Mouse (Mus musculus) stomach, postnatal 0 days (tissue): ENCODE results near the gene Serac1. TPM values are rescaled to one million over a fixed set of nuclear protein-coding genes. Genes with fewer than 3 reads are reported as not detected.

Experiments used
- ATAC-seq: fragments of 200-750 bp; cut with Nextera tagmentation; 2 replicates; pipeline ENCODE4 v1.8.0; 2017; ENCODE audit not compliant: low FRiP score, low TSS enrichment
- DNase-seq: peaks from one replicate; pipeline ENCODE4 v3.0.0-alpha.2; 2016; ENCODE audit warnings: low spot score
- H3K27ac ChIP-seq: fragments of 300-500 bp; sonication (generic); replicated peaks from 2 replicates; pipeline ENCODE4 v1.5.1; 2014; ENCODE audit warnings: mild to moderate bottlenecking, control low read depth
- H3K27me3 ChIP-seq: fragments of 300-500 bp; sonication (generic); 2 replicates; pipeline ENCODE4 v1.6.1; 2014; ENCODE audit warnings: low read length; ENCODE audit not compliant: control insufficient read depth, insufficient read depth
- H3K36me3 ChIP-seq: fragments of 300-500 bp; sonication (generic); 2 replicates; pipeline ENCODE4 v1.6.1; 2014; ENCODE audit warnings: low read length, mixed read lengths; ENCODE audit not compliant: control insufficient read depth, insufficient read depth
- H3K4me1 ChIP-seq: fragments of 300-500 bp; sonication (generic); replicated peaks from 2 replicates; pipeline ENCODE4 v1.6.1; 2014; ENCODE audit warnings: antibody characterized with exemption; ENCODE audit not compliant: control insufficient read depth, insufficient read depth
- H3K4me2 ChIP-seq: fragments of 300-500 bp; sonication (generic); replicated peaks from 2 replicates; pipeline ENCODE4 v1.6.1; 2014; ENCODE audit warnings: low read depth, mild to moderate bottlenecking, control low read depth, moderate library complexity
- H3K4me3 ChIP-seq: fragments of 300-500 bp; sonication (generic); 2 replicates; pipeline ENCODE4 v1.5.1; 2014; ENCODE audit warnings: low read depth, low read length, control low read depth
- H3K9ac ChIP-seq: fragments of 300-500 bp; sonication (generic); 2 replicates; pipeline ENCODE4 v1.6.1; 2014; ENCODE audit warnings: mild to moderate bottlenecking, low read length, control low read depth, mixed read lengths
- H3K9me3 ChIP-seq: fragments of 300-500 bp; sonication (generic); 2 replicates; pipeline ENCODE4 v1.6.1; 2016; ENCODE audit warnings: low read length; ENCODE audit not compliant: control insufficient read depth
- CTCF ChIP-seq: IDR thresholded peaks from 2 replicates; pipeline ENCODE4 v1.5.1; 2016; ENCODE audit warnings: antibody characterized with exemption, low read depth, mild to moderate bottlenecking, moderate library complexity
- EP300 ChIP-seq: optimal IDR thresholded peaks from 2 replicates; pipeline ENCODE3; 2016; ENCODE audit warnings: antibody characterized with exemption
- WGBS: fragments of 180-500 bp; shearing (Covaris S2); extraction: QIAGEN DNeasy Blood & Tissue Kit; methylation state at CpG from one replicate; pipeline ENCODE4 v1.1.7; 2014; 5-methylcytosine and 5-hydroxymethylcytosine counted together
- polyA plus RNA-seq: library from polyadenylated mRNA; unstranded; fragments of >200 nt; fragmentation: Nextera tagmentation; extraction: Ambion mirVana; gene quantifications from 2 replicates; pipeline ENCODE4 v1.2.1, GENCODE M21; 2015

Serac1 gene
- polyA plus RNA-seq, 1 experiment from 2014 or later = 1.4 TPM

DNA sequence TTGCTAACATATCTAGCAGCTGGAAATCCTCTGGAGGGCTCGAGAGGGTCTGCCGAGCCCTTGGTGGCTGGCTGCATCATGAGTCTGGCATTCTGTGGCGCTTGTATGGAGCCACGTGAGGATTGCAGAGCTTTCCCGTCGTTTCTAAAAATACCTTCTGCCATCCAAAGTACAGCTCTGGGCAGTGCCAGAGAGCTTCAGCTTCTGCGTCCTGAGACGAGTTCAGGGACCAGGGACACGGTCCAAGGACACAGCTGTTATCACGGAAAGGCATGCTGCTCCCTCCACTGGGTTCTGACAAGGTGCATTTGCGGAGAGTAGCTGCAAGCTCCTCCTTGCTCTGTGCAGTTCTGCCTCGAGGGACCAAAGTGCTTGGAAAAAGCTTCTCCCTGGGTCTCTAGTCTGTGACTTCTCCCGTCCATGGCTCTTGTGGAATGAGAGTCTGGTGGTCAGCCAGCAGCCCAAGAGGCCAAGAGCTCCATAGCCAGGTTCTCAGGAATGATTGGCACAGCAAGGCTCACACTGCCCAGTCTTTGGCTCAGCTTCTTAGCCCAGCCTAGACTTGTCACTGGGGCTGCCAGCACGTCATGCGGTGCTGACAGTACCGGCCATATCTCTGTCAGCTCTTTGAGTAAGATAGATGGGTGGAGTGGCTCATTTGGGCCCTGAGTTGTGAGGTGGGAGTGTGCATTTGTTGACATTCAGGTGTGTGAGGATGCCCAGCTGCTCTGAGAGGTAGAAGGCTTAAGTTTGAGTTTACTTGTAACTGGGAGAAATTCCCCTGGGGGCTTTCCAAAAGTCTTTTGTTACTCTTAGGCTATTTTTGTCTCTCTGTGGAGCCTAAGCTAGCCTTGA, 81.9 kb downstream of the Serac1 start:
- H3K36me3 ChIP-seq = no peaks in the 10 kb centered on the region
- ATAC-seq (0 out of 2 replicates have a peak, but pooled peaks have one; percentile 41), DNase-seq (no peak)
- no peaks in the 10 kb centered on the region for H3K27me3 ChIP-seq
- H3K9ac ChIP-seq = peak overlapping the region; percentile 23; the same call in 1 of the 2 replicates
- H3K4me2 ChIP-seq = no peak overlapping the region
- no peak overlapping the region for H3K4me3 ChIP-seq
- H3K4me1 ChIP-seq = peaks cover 7% of the 10 kb centered on the region
- TF ChIP-seq EP300 (no peak), CTCF (no peak)
- no peaks in the 10 kb centered on the region for H3K9me3 ChIP-seq
- WGBS = 34% methylated on average over 16 of the region's 16 CpGs
- H3K27ac ChIP-seq = peak overlapping the region; percentile 65

DNA sequence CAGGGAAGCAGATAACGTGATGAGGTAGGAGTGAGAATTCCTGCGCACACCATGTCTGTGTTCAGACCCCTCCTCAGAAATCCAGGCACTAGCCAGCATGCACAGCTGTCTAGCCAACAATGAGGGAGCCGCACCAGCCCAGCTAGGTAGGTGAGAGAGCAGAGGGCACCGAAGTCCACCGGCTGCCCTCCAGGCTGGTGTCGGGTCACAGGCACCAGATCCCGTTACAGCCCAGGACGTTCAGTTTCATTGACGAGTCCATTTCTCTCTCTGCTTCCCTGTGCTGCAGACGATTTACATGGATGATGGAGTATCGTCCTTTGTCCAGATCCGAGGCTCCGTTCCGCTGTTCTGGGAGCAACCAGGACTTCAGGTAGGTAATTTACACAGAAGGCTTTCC, 83.0 kb downstream of the Serac1 start:
- H3K27me3 ChIP-seq = no peaks in the 10 kb centered on the region
- H3K9ac ChIP-seq = no peak overlapping the region
- ATAC-seq = no peak
- no peaks in the 10 kb centered on the region for H3K36me3 ChIP-seq
- no peak for TF ChIP-seq CTCF
- no peak for TF ChIP-seq EP300
- H3K9me3 ChIP-seq = no peaks in the 10 kb centered on the region
- WGBS = 82% methylated on average over 14 of the region's 14 CpGs
- no peak for DNase-seq
- H3K4me2 ChIP-seq = no peak overlapping the region
- H3K4me3 ChIP-seq = no peak overlapping the region
- H3K27ac ChIP-seq = no peak overlapping the region
- H3K4me1 ChIP-seq = peaks cover 7% of the 10 kb centered on the region

DNA sequence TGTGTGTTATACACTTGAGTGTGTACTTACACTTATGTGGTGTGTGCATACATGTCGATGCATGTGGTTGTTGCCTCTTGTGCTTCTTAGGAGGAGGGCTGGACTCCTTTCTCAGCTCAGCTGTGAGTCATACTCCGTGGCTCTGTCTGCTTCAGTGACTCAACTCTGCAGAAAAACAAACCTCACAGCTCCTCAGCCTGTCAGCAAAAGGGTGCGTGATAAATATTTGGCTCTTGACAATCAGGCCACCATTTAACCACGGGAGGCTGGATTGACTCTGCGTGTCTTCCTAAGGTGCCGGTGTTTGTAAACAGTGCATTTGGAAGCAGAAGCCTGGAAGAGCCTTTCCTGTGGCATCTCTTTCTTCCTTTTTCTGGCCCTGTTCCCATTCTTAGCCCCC, 84.9 kb downstream of the Serac1 start:
- Histone ChIP-seq H3K9me3 (no peaks in the 10 kb centered on the region), H3K4me1 (peaks cover 7% of the 10 kb centered on the region; the same call in 1 of the 2 replicates), H3K27me3 (no peaks in the 10 kb centered on the region), H3K4me2 (no peak overlapping the region), H3K36me3 (no peaks in the 10 kb centered on the region), H3K4me3 (no peak overlapping the region), H3K27ac (peak overlapping the region; percentile 65), H3K9ac (no peak overlapping the region)
- WGBS = 26% methylated on average over 6 of the region's 6 CpGs
- no peak for TF ChIP-seq EP300
- TF ChIP-seq CTCF = no peak
- DNase-seq (no peak), ATAC-seq (peak; percentile 72)

DNA sequence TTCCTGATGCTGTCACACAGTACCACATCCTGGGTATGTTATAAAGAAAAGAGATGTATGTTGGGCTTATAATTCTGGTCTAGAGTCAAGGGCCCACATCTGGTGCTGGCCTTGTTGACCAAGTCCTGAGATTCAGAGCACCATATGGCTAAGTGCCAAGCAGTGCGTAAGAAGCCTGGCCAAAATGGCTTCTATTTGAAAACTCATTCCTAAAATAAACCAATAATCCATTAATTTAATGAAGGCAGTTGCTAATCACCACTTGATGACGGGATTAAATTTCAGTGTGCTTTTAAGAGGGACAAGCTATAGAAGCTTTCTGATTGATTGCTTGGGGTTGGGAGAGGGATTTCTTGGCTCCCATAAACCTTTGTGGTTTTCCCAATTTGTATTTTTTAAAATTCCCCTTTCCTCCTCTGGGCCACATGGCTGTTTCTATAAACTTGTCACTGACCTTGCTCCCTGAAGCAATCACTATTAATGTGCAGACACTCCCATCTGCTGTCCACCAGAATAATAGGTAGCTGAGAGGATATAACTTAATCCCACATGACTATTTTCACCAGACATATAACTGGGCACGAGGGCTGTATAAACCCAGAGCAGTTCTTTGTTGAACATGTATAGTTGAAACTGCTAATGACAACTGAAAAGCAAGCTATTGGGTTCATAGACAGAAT, 85.8 kb downstream of the Serac1 start:
- no peak overlapping the region for H3K9ac ChIP-seq
- ATAC-seq (0 out of 2 replicates have a peak, but pooled peaks have one; percentile 36), DNase-seq (no peak)
- TF ChIP-seq CTCF (peak; percentile 60), EP300 (no peak)
- H3K9me3 ChIP-seq = no peaks in the 10 kb centered on the region
- peaks cover 7% of the 10 kb centered on the region; the same call in 1 of the 2 replicates for H3K4me1 ChIP-seq
- no peaks in the 10 kb centered on the region for H3K36me3 ChIP-seq
- H3K4me3 ChIP-seq = no peak overlapping the region
- 45% methylated on average over 3 of the region's 3 CpGs for WGBS
- no peaks in the 10 kb centered on the region for H3K27me3 ChIP-seq
- H3K27ac ChIP-seq = no peak overlapping the region
- H3K4me2 ChIP-seq = no peak overlapping the region

DNA sequence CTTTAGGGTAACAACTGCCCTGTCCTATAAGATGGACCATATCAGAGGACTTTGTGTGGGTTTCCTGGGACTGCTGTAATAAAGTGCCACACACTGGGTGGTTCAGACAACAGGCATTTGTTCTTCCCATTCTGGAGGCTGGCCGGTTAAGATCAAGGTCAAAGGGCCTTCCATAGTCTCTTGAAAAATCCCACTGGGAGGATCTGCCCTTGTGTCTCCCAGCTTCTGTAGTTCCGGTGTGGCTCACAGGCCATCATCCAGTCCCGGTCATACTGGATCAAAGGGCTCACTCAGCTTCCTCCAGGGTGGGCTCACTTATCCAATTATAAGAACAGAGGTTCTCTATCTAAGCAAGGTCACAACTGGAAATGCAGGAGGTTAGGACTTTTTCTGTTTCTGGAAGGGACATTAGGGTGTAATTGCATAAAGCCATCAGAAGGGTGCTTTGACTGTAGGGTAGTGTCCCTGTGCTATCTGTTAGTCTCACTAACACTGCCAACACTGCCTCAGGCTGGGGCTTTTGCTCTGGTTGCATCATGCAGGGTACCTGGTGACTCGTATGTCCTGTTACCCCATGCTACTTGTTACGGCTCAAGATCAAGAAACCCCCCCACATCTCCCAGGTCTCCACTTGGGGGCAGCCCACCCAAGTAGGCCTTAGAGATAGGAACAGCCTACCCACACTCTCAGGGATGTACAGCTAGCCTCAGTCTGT, 86.5 kb downstream of the Serac1 start:
- H3K36me3 ChIP-seq = no peaks in the 10 kb centered on the region
- H3K27me3 ChIP-seq = no peaks in the 10 kb centered on the region
- H3K9ac ChIP-seq = no peak overlapping the region
- TF ChIP-seq CTCF (0 out of 2 replicates have a peak, but pooled peaks have one; percentile 3), EP300 (no peak)
- H3K27ac ChIP-seq = no peak overlapping the region
- H3K9me3 ChIP-seq = no peaks in the 10 kb centered on the region
- H3K4me1 ChIP-seq = peaks cover 7% of the 10 kb centered on the region; the same call in 1 of the 2 replicates
- no peak overlapping the region for H3K4me3 ChIP-seq
- ATAC-seq (no peak), DNase-seq (no peak)
- WGBS = 82% methylated on average over 5 of the region's 5 CpGs
- no peak overlapping the region for H3K4me2 ChIP-seq

Other genes starting within 250 kb of the Serac1 start
- 34.8 and 36.3 TPM in 2 replicates for gene Snx9, start 238.4 kb downstream of the Serac1 start, polyA plus RNA-seq
- 3.2 and 3.3 TPM in 2 replicates for gene Synj2, start 138.5 kb downstream of the Serac1 start, polyA plus RNA-seq
- gene Gtf2h5, start within 50 bp of the Serac1 start, polyA plus RNA-seq = 128 and 141 TPM in 2 replicates
- gene Tulp4, start 26.7 kb upstream of the Serac1 start, polyA plus RNA-seq = 33.6 and 39.3 TPM in 2 replicates
- gene Tmem181a, start 177.1 kb upstream of the Serac1 start, polyA plus RNA-seq = 18.3 and 18.5 TPM in 2 replicates
- gene Dynlt1a, start 237.8 kb upstream of the Serac1 start, polyA plus RNA-seq = 5.9 and 6.3 TPM in 2 replicates